Mouse (Mus musculus) neural tube, embryonic 11.5 days (tissue): ENCODE results near the gene Twist2. TPM values are rescaled to one million over a fixed set of nuclear protein-coding genes. Genes with fewer than 3 reads are reported as not detected.
A peak's percentile ranks its signal among the peaks of the same experiment; 100 is the strongest.

Source experiments
- ATAC-seq: fragments of 200-750 bp; cut with Nextera tagmentation; 2 replicates; pipeline ENCODE4 v1.8.0; 2017; ENCODE audit warnings: moderate number of reproducible peaks, mild to moderate bottlenecking, moderate TSS enrichment, moderate library complexity; ENCODE audit not compliant: insufficient read depth, low FRiP score, low TSS enrichment
- DNase-seq: peaks from one replicate; pipeline ENCODE4 v3.0.0-alpha.2; 2015; ENCODE audit warnings: low spot score
- H3K27ac ChIP-seq: fragments of 300-500 bp; sonication (generic); 2 replicates; pipeline ENCODE4 v1.5.1; 2014; ENCODE audit warnings: low read depth, mild to moderate bottlenecking, low read length
- H3K27me3 ChIP-seq: fragments of 300-500 bp; sonication (generic); 2 replicates; pipeline ENCODE4 v1.6.1; 2014; ENCODE audit warnings: mild to moderate bottlenecking, low read length, mixed read lengths; ENCODE audit not compliant: control insufficient read depth, insufficient read depth
- H3K36me3 ChIP-seq: fragments of 300-500 bp; sonication (generic); 2 replicates; pipeline ENCODE4 v1.6.1; 2014; ENCODE audit warnings: mild to moderate bottlenecking, low read length, moderate library complexity, mixed read lengths; ENCODE audit not compliant: control insufficient read depth, insufficient read depth
- H3K4me1 ChIP-seq: fragments of 300-500 bp; sonication (generic); 2 replicates; pipeline ENCODE4 v1.6.1; 2014; ENCODE audit warnings: low read length, mixed read lengths; ENCODE audit not compliant: control insufficient read depth, insufficient read depth
- H3K4me2 ChIP-seq: fragments of 300-500 bp; sonication (generic); 2 replicates; pipeline ENCODE4 v1.6.1; 2014; ENCODE audit warnings: low read depth, mild to moderate bottlenecking, moderate library complexity
- H3K4me3 ChIP-seq: fragments of 300-500 bp; sonication (generic); 2 replicates; pipeline ENCODE4 v1.5.1; 2014; ENCODE audit warnings: low read depth, low read length
- H3K9ac ChIP-seq: fragments of 300-500 bp; sonication (generic); 2 replicates; pipeline ENCODE4 v1.6.1; 2014; ENCODE audit warnings: mild to moderate bottlenecking, low read length
- H3K9me3 ChIP-seq: fragments of 300-500 bp; sonication (generic); 2 replicates; pipeline ENCODE4 v1.6.1; 2016; ENCODE audit warnings: low read length; ENCODE audit not compliant: control insufficient read depth
- WGBS: fragments of 180-500 bp; shearing (Covaris S2); extraction: QIAGEN DNeasy Blood & Tissue Kit; methylation state at CpG from one replicate; pipeline ENCODE4 v1.1.7; 2014; 5-methylcytosine and 5-hydroxymethylcytosine counted together
- polyA plus RNA-seq: library from polyadenylated mRNA; unstranded; fragments of >200 nt; fragmentation: Nextera tagmentation; extraction: Ambion mirVana; gene quantifications from 2 replicates; pipeline ENCODE4 v1.2.1, GENCODE M21; 2014

Twist2 gene
- polyA plus RNA-seq, 1 experiment from 2014 or later = 16.0 TPM

DNA sequence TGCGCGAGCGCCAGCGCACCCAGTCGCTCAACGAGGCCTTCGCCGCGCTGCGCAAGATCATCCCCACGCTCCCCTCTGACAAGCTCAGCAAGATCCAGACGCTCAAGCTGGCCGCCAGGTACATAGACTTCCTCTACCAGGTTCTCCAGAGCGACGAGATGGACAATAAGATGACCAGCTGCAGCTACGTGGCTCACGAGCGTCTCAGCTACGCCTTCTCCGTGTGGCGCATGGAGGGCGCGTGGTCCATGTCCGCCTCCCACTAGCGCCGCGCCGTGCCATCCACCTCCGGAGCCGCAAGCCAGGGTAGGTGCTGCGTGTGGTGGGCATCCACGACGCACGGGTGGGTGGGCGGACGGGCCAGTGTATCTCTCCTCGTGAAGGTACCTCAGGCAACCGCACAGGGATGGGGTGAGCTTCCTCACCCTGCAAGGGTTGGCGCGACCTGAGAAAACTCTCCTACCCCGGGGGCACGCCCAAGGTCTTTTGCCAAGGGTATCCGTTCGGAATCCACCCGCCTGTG, 644 bp downstream of the Twist2 start:
- Histone ChIP-seq H3K4me2 (peak overlapping the region; percentile 88), H3K36me3 (no peaks in the 10 kb centered on the region), H3K27ac (peak overlapping the region; percentile 34; the same call in 1 of the 2 replicates), H3K4me1 (peaks cover 7% of the 10 kb centered on the region; the same call in 1 of the 2 replicates), H3K27me3 (peaks cover 43% of the 10 kb centered on the region), H3K4me3 (peak overlapping the region; percentile 49), H3K9me3 (no peaks in the 10 kb centered on the region), H3K9ac (peak overlapping the region; percentile 58)
- 1% methylated on average over 45 of the region's 45 CpGs for WGBS
- DNase-seq (peak; percentile 55), ATAC-seq (no peak)

DNA sequence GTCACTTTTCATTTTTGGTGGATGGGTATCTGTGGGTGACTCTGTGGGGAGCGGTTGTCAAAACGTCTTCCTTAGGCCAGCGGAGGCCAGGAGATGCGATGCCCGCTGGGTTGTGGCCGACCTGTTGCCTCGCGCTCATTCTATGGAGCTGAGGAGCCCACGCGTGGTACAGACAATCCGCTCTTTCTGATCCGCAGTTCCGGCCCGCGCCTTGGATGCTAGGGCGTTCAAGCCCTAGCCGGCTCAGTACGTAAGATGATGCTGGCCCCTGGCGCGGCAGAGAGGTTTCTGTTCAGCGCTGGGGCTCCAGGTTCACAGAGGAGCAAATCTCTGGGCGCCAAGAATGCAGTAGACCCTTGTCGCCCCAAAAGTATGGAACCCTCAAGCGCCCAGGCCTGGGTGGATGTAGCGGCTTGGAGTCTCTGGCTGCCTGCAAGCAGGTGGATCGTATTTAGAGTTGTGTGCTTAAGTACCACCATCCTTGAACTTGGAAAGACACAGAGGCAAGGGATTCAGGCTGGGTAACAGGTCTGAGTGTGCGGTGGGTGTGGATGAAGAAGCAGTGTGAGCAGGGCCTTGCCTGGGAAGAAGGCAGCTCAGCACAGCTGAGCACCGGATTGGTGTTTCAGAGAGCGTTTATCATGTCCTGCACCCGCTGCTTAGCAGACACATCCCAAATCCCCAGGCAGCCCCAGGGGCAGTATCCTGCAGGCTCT, 1.3 kb downstream of the Twist2 start:
- Histone ChIP-seq H3K4me3 (peak overlapping the region; percentile 49), H3K4me1 (peaks cover 7% of the 10 kb centered on the region; the same call in 1 of the 2 replicates), H3K4me2 (peak overlapping the region; percentile 88), H3K27me3 (peaks cover 43% of the 10 kb centered on the region), H3K9me3 (no peaks in the 10 kb centered on the region), H3K9ac (peak overlapping the region; percentile 58), H3K27ac (no peak overlapping the region), H3K36me3 (no peaks in the 10 kb centered on the region)
- DNase-seq (peak; percentile 31), ATAC-seq (no peak)
- 4% methylated on average over 30 of the region's 30 CpGs for WGBS

GRCm38 (mm10) chr1:91803416-91803815, 2.2 kb downstream of the Twist2 start:
- no peak overlapping the region for H3K9ac ChIP-seq
- WGBS = 69% methylated on average over 6 of the region's 6 CpGs
- H3K27me3 ChIP-seq = peaks cover 43% of the 10 kb centered on the region
- no peak overlapping the region for H3K4me3 ChIP-seq
- no peak overlapping the region for H3K4me2 ChIP-seq
- H3K4me1 ChIP-seq = peaks cover 7% of the 10 kb centered on the region; the same call in 1 of the 2 replicates
- no peak for ATAC-seq
- DNase-seq = no peak
- no peaks in the 10 kb centered on the region for H3K36me3 ChIP-seq
- no peaks in the 10 kb centered on the region for H3K9me3 ChIP-seq
- no peak overlapping the region for H3K27ac ChIP-seq

DNA sequence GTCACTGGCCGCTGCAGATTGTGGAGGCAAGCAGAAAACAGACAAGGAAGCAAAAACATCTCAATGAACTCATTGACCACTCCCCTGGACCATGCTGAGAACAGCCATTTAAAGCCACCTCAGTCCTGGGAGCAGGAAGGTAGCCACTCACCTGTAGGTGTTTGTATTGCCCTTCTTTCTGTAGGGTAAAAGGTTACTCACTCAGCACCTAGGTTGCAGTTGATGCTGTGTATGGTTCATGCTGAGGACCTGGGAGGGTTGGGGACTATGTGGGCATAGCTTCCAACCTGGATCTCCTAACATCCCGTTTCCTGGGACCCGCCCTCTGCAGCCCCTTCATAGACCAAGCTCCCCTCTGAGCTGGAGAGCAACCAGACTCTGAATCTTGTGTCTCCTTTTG, 14.8 kb downstream of the Twist2 start:
- no peak for ATAC-seq
- no peaks in the 10 kb centered on the region for H3K9me3 ChIP-seq
- no peak for DNase-seq
- no peak overlapping the region for H3K4me2 ChIP-seq
- H3K27me3 ChIP-seq = no peaks in the 10 kb centered on the region
- no peaks in the 10 kb centered on the region for H3K36me3 ChIP-seq
- WGBS = 64% methylated on average over 3 of the region's 3 CpGs
- no peak overlapping the region for H3K27ac ChIP-seq
- H3K4me1 ChIP-seq = 0 out of 2 replicates have a peak, but pooled peaks cover 6% of the 10 kb centered on the region
- H3K4me3 ChIP-seq = no peak overlapping the region
- no peak overlapping the region for H3K9ac ChIP-seq

GRCm38 (mm10) chr1:91816571-91816970, 15.3 kb downstream of the Twist2 start:
- ATAC-seq = no peak

DNA sequence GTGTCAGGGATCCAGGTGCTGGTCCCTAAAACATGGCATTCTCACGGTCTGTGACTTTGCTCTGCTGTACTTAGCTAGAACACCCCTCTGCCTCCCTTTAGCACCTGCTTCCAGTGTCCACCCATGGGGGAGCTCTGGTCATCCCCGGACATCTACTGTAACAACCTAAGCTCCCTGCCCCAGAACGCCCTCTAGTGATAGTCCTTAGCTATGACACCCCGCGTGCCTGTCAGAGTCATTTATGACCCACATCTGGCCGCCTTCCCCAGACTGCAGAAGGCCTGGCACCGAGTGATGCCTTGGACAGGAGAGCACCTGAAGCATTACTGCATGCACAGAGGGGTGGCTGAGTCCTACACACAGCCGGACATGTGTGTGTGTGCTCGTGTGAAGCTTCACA, 18.0 kb downstream of the Twist2 start:
- 51% methylated on average over 9 of the region's 9 CpGs for WGBS
- no peak overlapping the region for H3K4me3 ChIP-seq
- no peaks in the 10 kb centered on the region for H3K27me3 ChIP-seq
- DNase-seq (peak; percentile 42), ATAC-seq (no peak)
- no peaks in the 10 kb centered on the region for H3K36me3 ChIP-seq
- no peak overlapping the region for H3K4me2 ChIP-seq
- H3K27ac ChIP-seq = no peak overlapping the region
- H3K9me3 ChIP-seq = no peaks in the 10 kb centered on the region
- H3K4me1 ChIP-seq = 0 out of 2 replicates have a peak, but pooled peaks cover 6% of the 10 kb centered on the region
- no peak overlapping the region for H3K9ac ChIP-seq

More at GRCm38 (mm10) chr1:91816571-91816970, 15.3 kb downstream of the Twist2 start:
- Histone ChIP-seq H3K9me3 (no peaks in the 10 kb centered on the region), H3K4me1 (0 out of 2 replicates have a peak, but pooled peaks cover 6% of the 10 kb centered on the region), H3K9ac (no peak overlapping the region), H3K27me3 (no peaks in the 10 kb centered on the region), H3K27ac (no peak overlapping the region), H3K4me2 (no peak overlapping the region), H3K36me3 (no peaks in the 10 kb centered on the region), H3K4me3 (no peak overlapping the region)
- 10% methylated on average over 6 of the region's 6 CpGs for WGBS
- DNase-seq = no peak

DNA sequence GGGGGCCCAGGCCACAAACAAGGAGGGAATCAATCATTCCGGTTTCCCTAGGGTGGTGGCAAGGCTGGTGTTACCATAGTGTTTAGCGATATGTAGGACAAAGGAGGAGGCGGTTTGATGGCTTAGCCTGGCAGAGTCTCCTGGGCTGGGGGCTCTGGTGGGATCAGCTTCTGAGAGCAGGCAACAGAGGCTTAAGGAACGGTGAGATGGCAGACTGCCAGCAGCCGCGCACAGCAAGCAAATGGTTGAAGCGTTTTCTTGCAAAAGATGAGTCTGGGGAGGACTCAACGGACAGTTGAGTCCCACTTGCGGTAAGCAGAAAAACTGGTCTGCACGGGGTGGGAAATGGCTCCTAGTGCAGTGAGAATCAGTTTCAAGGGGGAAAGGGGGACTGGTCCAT, 19.3 kb downstream of the Twist2 start:
- no peak overlapping the region for H3K4me2 ChIP-seq
- 0 out of 2 replicates have a peak, but pooled peaks cover 6% of the 10 kb centered on the region for H3K4me1 ChIP-seq
- WGBS = 82% methylated on average over 10 of the region's 10 CpGs
- no peak overlapping the region for H3K27ac ChIP-seq
- no peak for ATAC-seq
- DNase-seq = no peak
- no peaks in the 10 kb centered on the region for H3K36me3 ChIP-seq
- no peaks in the 10 kb centered on the region for H3K9me3 ChIP-seq
- H3K4me3 ChIP-seq = no peak overlapping the region
- H3K27me3 ChIP-seq = no peaks in the 10 kb centered on the region
- H3K9ac ChIP-seq = no peak overlapping the region

DNA sequence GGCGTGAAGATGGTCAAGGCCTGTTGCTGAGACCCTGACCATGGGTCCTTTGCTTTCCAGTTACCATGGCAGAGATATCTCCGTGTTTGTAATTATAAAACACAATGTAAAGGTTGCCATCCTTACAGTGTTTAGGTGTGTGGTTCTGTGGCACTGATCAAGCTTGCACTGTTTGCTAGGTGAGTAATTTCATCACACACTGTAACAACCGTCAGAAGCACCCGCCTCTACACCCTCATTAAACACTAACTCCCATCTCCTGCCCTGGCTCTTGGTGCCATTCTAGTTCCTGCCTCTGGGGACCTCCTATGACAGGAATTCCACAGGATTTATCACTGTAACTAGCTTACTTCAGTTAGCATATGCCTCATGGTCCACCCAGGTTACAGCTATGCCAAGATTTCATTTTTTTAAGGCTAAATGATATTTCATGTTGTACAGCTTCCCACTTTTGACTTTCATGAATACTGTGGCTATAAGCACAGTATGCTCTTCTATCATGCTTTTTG, 21.1 kb downstream of the Twist2 start:
- Histone ChIP-seq H3K9ac (no peak overlapping the region), H3K4me2 (no peak overlapping the region), H3K9me3 (no peaks in the 10 kb centered on the region), H3K27ac (no peak overlapping the region), H3K4me1 (no peaks in the 10 kb centered on the region; the same call in 1 of the 2 replicates), H3K4me3 (no peak overlapping the region), H3K36me3 (no peaks in the 10 kb centered on the region), H3K27me3 (no peaks in the 10 kb centered on the region)
- no peak for ATAC-seq
- no peak for DNase-seq
- WGBS = 88% methylated on average over 4 of the region's 4 CpGs

GRCm38 (mm10) chr1:91823530-91823929, 22.3 kb downstream of the Twist2 start:
- H3K9ac ChIP-seq = no peak overlapping the region
- no peak overlapping the region for H3K4me3 ChIP-seq
- no peak overlapping the region for H3K4me2 ChIP-seq
- H3K27ac ChIP-seq = no peak overlapping the region
- DNase-seq (no peak), ATAC-seq (no peak)
- H3K27me3 ChIP-seq = no peaks in the 10 kb centered on the region
- H3K9me3 ChIP-seq = no peaks in the 10 kb centered on the region
- WGBS = 53% methylated on average over 3 of the region's 3 CpGs
- no peaks in the 10 kb centered on the region; the same call in 1 of the 2 replicates for H3K4me1 ChIP-seq
- H3K36me3 ChIP-seq = no peaks in the 10 kb centered on the region
